Mouse (Mus musculus) intestine, embryonic 16.5 days (tissue): ENCODE measurements at regions not wholly inside any gene's neighbourhood (a gene's known extent, or its start where the extent isn't known, plus 50 kb on each side); places are given as distances from the start of the nearest gene placed in this dataset.
A peak's percentile ranks its signal among the peaks of the same experiment; 100 is the strongest.

Experiments
- ATAC-seq: fragments of 200-750 bp; cut with Nextera tagmentation; 2 replicates; pipeline ENCODE4 v1.8.0; 2017; ENCODE audit warnings: moderate TSS enrichment, moderate library complexity
- H3K27ac ChIP-seq: fragments of 300-500 bp; sonication (generic); 2 replicates; pipeline ENCODE4 v1.5.1; 2014; ENCODE audit warnings: mild to moderate bottlenecking, low read length
- H3K27me3 ChIP-seq: fragments of 300-500 bp; sonication (generic); replicated peaks from 2 replicates; pipeline ENCODE4 v1.6.1; 2014; ENCODE audit warnings: low read length, control low read depth, mixed read lengths; ENCODE audit not compliant: control insufficient read depth, insufficient read depth
- H3K36me3 ChIP-seq: fragments of 300-500 bp; sonication (generic); 2 replicates; pipeline ENCODE4 v1.6.1; 2014; ENCODE audit warnings: low read length, control low read depth; ENCODE audit not compliant: control insufficient read depth, insufficient read depth
- H3K4me1 ChIP-seq: fragments of 300-500 bp; sonication (generic); 2 replicates; pipeline ENCODE4 v1.6.1; 2014; ENCODE audit warnings: low read length, control low read depth, mixed read lengths; ENCODE audit not compliant: control insufficient read depth, insufficient read depth
- H3K4me2 ChIP-seq: fragments of 300-500 bp; sonication (generic); 2 replicates; pipeline ENCODE4 v1.6.1; 2014; ENCODE audit warnings: low read depth, low read length, control low read depth
- H3K4me3 ChIP-seq: fragments of 300-500 bp; sonication (generic); 2 replicates; pipeline ENCODE4 v1.5.1; 2014; ENCODE audit warnings: mild to moderate bottlenecking, low read length
- H3K9ac ChIP-seq: fragments of 300-500 bp; sonication (generic); 2 replicates; pipeline ENCODE4 v1.6.1; 2014; ENCODE audit warnings: low read depth, low read length
- H3K9me3 ChIP-seq: fragments of 300-500 bp; sonication (generic); 2 replicates; pipeline ENCODE4 v1.6.1; 2016; ENCODE audit warnings: low read length, control low read depth; ENCODE audit not compliant: control insufficient read depth
- WGBS: fragments of 180-500 bp; shearing (Covaris S2); extraction: QIAGEN DNeasy Blood & Tissue Kit; methylation state at CpG from one replicate; pipeline ENCODE4 v1.1.7; 2014; 5-methylcytosine and 5-hydroxymethylcytosine counted together

DNA sequence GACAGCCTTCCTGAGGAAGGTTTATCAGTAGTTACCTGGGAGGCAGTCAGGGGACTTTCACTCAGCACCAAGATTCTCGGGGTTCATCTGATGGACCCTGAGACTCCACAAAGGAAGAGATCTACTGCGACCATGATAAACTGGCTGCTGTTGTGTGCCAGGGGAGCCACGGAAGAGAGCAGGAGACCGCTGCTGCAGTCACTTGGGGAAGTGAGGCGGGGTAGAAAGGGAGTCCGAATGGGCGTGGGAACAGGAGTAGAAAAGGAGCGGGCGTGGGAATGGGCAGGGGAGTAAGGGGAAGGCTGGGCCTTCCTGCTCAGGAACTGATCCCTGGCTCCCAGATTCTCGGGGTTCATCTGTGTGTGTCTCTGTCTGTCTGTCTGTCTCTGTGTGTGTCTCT lies 276.2 kb upstream of the Rpl38 start:
- H3K27ac ChIP-seq = no peak overlapping the region
- WGBS = 63% methylated on average over 10 of the region's 10 CpGs
- no peaks in the 10 kb centered on the region for H3K4me1 ChIP-seq
- no peak for ATAC-seq
- no peak overlapping the region for H3K4me2 ChIP-seq
- H3K36me3 ChIP-seq = no peaks in the 10 kb centered on the region
- H3K9ac ChIP-seq = no peak overlapping the region
- no peak overlapping the region for H3K4me3 ChIP-seq
- H3K27me3 ChIP-seq = no peaks in the 10 kb centered on the region
- no peaks in the 10 kb centered on the region for H3K9me3 ChIP-seq

DNA sequence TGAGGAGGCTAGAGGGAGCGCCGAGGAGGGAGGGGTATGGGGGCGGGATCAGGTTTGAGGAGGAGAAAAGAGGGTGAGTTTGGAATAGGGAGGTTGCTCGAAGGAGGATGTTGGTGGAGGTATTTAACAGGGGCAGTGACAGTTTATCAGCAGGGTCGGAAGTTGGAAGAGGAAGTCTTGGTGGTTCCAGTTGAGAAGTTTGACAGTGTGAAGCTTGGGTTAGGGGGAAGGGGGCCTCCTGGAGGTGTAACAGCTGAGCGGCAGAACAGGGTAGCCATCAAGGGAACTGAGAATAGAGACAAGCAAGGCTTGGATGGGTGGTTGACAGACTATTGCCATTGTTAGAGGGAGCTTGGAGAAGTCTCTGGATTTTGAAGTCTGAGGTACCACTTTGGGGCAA lies 276.8 kb upstream of the Rpl38 start:
- H3K27ac ChIP-seq = no peak overlapping the region
- ATAC-seq = no peak
- H3K4me3 ChIP-seq = no peak overlapping the region
- no peaks in the 10 kb centered on the region for H3K27me3 ChIP-seq
- WGBS = 51% methylated on average over 6 of the region's 6 CpGs
- no peaks in the 10 kb centered on the region for H3K9me3 ChIP-seq
- H3K9ac ChIP-seq = no peak overlapping the region
- no peaks in the 10 kb centered on the region for H3K4me1 ChIP-seq
- H3K4me2 ChIP-seq = no peak overlapping the region
- no peaks in the 10 kb centered on the region for H3K36me3 ChIP-seq

DNA sequence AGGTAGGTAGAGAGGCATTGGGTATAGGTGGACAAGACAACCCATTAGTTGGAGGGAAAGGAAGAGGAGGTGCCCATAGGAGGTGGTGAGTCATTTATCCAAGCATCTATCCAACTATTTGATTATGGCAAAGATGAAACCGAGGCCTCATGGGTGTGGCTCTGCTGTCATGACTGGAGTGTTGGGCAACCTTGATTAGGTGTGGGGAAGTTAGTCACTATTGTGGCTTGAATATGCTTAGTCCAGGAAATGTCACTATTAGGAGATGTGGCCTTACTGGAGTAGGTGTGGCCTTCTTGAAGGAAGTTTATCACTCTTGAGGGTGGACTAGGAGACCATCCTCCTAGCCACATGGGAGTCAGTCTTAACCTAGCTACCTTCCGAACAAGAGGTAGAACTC lies 281.2 kb upstream of the Rpl38 start:
- H3K9me3 ChIP-seq = no peaks in the 10 kb centered on the region
- H3K27me3 ChIP-seq = no peaks in the 10 kb centered on the region; the same call in 1 of the 2 replicates
- no peak overlapping the region for H3K27ac ChIP-seq
- H3K4me2 ChIP-seq = no peak overlapping the region
- no peak overlapping the region for H3K4me3 ChIP-seq
- 93% methylated on average over 2 of the region's 2 CpGs for WGBS
- H3K9ac ChIP-seq = no peak overlapping the region
- no peaks in the 10 kb centered on the region for H3K4me1 ChIP-seq
- H3K36me3 ChIP-seq = no peaks in the 10 kb centered on the region
- ATAC-seq = no peak

DNA sequence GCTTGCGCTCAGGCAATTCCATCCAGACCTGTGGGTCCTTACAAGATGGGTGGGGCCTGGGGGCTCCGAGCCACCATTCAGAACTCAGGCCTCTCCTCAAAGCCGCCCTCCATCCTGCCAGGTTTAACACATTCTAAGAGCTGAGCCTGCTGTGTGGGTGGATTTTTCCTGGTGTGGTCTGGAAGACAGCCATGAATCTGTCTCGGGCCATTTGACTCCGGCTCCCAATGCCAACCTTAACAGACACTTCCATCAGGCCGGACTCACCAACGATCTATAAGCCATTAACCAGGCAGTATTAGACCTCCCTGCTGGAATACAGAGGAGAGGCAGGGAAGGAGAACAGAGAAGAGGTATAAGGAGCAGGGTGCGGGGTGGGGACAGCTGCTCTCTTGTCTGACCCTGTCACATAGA lies 288.9 kb upstream of the Rpl38 start:
- WGBS = 57% methylated on average over 8 of the region's 8 CpGs
- Histone ChIP-seq H3K36me3 (no peaks in the 10 kb centered on the region), H3K27me3 (no peaks in the 10 kb centered on the region; the same call in 1 of the 2 replicates)

DNA sequence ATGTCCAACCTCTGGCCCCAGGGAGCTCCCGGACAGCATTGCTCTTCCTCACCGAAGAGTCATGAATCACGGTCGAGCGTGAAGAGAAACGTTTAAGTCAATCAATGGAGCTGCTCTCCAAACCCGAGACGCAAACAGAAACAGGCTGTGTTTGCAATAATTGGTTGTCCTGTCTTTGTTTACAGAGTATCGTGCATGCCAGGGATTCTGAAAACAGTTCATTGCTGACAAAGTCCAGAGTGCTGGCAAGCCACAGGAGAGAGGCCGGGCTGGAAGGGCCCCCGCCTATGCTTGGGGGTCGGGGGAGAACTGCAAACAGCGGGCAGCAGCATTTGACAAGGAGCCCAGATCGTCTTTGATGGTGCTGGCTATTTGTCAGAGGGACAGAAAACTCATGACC lies 292.4 kb upstream of the Rpl38 start:
- Histone ChIP-seq H3K4me3 (no peak overlapping the region), H3K27me3 (no peaks in the 10 kb centered on the region), H3K4me1 (peaks cover 8% of the 10 kb centered on the region), H3K36me3 (no peaks in the 10 kb centered on the region), H3K9me3 (no peaks in the 10 kb centered on the region), H3K9ac (no peak overlapping the region), H3K4me2 (no peak overlapping the region), H3K27ac (0 out of 2 replicates have a peak overlapping the region, but pooled peaks have one; percentile 2)
- WGBS = 19% methylated on average over 14 of the region's 14 CpGs
- peak; percentile 46; the same call in 1 of the 2 replicates for ATAC-seq

More for the DNA sequence above, 288.9 kb upstream of the Rpl38 start:
- no peaks in the 10 kb centered on the region for H3K9me3 ChIP-seq
- H3K4me3 ChIP-seq = no peak overlapping the region
- no peak for ATAC-seq
- H3K9ac ChIP-seq = no peak overlapping the region
- no peak overlapping the region for H3K27ac ChIP-seq
- H3K4me1 ChIP-seq = peaks cover 8% of the 10 kb centered on the region
- no peak overlapping the region for H3K4me2 ChIP-seq

DNA sequence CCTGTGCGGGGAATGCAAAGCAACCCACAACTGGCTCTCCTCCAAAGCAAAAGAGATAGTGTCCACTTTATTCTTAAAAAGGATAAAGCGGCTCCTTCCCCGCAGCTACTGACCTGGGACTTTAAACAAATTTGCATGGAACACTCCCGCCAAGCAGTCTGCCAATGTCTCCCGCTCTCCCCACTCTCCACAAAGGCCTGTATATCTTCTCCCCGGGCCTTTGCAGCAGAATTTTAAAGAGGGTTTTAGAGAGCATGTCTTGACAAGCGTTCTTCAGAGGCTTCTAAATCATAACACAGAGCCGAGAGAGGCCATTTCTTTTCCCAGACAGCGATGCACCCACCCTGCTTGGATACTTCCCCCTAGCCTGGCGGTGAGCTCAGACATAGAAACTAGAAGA lies 297.6 kb upstream of the Rpl38 start:
- no peak overlapping the region for H3K9ac ChIP-seq
- H3K4me2 ChIP-seq = no peak overlapping the region
- H3K9me3 ChIP-seq = no peaks in the 10 kb centered on the region
- H3K4me3 ChIP-seq = no peak overlapping the region
- H3K27ac ChIP-seq = peak overlapping the region; percentile 17; the same call in 1 of the 2 replicates
- no peak for ATAC-seq
- no peaks in the 10 kb centered on the region for H3K27me3 ChIP-seq
- H3K4me1 ChIP-seq = peaks cover 14% of the 10 kb centered on the region
- WGBS = 34% methylated on average over 10 of the region's 10 CpGs
- no peaks in the 10 kb centered on the region for H3K36me3 ChIP-seq

DNA sequence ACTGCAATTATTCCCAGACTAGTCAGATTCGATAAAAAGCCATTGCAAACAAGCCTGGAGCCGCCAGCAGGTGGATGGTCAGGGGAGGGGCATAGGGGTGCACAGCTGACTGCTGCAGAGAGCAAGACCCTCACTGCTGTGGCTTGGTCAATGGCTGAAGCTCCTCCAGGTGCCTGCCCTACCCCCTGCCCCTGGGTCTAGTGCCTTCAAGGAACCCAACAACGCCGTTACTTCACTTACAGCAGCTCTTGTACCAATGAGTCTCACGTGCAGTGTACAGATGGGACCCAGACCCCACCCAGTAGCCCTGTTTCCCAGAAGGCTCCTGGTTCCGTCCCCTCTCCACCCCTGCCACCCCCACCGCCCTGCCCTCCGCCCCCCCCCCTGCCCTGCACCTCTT lies 300.5 kb upstream of the Rpl38 start:
- Histone ChIP-seq H3K4me1 (peaks cover 12% of the 10 kb centered on the region), H3K4me3 (no peak overlapping the region), H3K4me2 (no peak overlapping the region), H3K27me3 (no peaks in the 10 kb centered on the region), H3K36me3 (no peaks in the 10 kb centered on the region), H3K9ac (no peak overlapping the region), H3K27ac (no peak overlapping the region), H3K9me3 (no peaks in the 10 kb centered on the region)
- no peak for ATAC-seq
- WGBS = 66% methylated on average over 8 of the region's 8 CpGs

DNA sequence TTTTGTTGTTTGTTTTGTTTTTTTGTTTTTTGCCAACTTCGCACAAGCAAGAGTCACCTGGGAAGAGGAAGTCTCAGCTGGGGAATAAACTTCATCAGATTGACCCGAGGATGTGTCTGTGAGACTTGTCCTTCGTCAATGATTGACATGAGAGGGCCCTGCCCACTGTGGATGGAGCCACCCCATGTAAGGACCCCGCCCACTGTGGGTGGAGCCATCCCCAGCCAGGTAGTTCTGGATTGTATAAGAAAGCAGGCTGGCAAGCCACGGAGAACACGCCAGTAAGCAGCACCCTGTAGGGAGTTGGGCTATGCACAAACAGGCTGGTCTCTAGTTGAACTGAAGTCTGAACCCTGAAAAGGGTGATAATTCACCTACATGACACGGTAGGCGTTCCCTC lies 294.1 kb upstream of the Sdk2 start:
- Histone ChIP-seq H3K36me3 (no peaks in the 10 kb centered on the region), H3K9me3 (no peaks in the 10 kb centered on the region; the same call in 1 of the 2 replicates), H3K4me2 (no peak overlapping the region), H3K27me3 (no peaks in the 10 kb centered on the region), H3K9ac (no peak overlapping the region), H3K4me3 (no peak overlapping the region), H3K27ac (no peak overlapping the region), H3K4me1 (no peaks in the 10 kb centered on the region)
- ATAC-seq = no peak
- 69% methylated on average over 8 of the region's 8 CpGs for WGBS

DNA sequence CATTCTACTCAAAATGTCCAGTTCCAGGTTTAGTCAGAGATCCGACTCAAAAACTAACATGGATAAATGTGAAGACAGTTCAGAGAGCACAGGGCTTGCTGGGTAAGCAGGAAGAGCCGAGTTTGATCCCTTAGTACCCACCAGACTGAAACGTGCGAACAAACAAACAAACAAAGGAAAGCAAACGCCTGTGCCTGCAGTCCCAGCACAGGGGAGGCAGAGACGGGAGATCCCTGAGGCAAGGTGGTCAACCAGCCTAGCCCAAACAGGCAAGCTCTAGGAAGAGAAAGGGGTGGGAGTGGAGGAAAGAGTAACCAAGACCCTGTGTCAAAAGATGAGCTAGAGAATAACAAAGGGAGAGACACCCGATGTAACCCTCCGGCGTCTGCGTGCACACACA lies 293.5 kb upstream of the Sdk2 start:
- Histone ChIP-seq H3K36me3 (no peaks in the 10 kb centered on the region), H3K9ac (no peak overlapping the region), H3K27me3 (no peaks in the 10 kb centered on the region), H3K4me1 (no peaks in the 10 kb centered on the region), H3K27ac (no peak overlapping the region), H3K4me2 (no peak overlapping the region), H3K9me3 (no peaks in the 10 kb centered on the region; the same call in 1 of the 2 replicates), H3K4me3 (no peak overlapping the region)
- no peak for ATAC-seq
- WGBS = 88% methylated on average over 10 of the region's 10 CpGs

DNA sequence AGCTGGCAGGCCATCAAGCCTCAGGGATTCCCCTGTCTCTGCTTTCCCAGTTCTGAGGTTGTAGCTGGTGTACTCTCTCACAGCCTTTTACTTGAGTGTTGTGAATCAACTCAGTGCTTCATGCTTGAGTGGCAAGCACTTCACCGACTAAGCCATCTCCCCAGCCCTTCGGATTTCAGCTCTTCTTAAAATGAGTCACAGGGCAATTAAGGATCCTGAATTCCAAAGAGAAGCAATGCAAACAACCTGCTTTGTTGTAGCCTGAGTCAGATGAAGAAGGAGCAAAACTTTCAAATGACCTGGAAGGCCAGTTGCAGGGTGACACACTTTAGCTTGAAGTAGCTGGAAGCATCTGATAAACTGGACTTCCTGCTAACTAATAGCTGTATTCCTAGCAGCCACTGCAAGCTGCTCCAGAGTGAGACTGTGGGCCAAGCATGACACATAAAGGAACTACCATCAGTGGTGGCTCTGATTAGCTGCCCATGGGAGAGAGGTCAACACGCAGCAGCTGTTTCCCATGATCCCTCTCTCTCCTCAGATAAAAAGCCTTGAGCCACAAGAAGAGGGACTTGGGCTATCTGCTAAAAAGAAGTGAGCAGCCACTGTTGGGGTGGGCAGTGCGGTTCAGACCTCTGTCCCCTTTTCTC lies 285.4 kb upstream of the Sdk2 start:
- H3K4me1 ChIP-seq = no peaks in the 10 kb centered on the region
- no peaks in the 10 kb centered on the region for H3K36me3 ChIP-seq
- no peak overlapping the region for H3K27ac ChIP-seq
- H3K9ac ChIP-seq = no peak overlapping the region
- H3K4me2 ChIP-seq = no peak overlapping the region
- WGBS = 61% methylated on average over 4 of the region's 4 CpGs
- no peak overlapping the region for H3K4me3 ChIP-seq
- H3K27me3 ChIP-seq = no peaks in the 10 kb centered on the region
- H3K9me3 ChIP-seq = no peaks in the 10 kb centered on the region
- ATAC-seq = no peak
